25 mouse cellular contexts compared by ENCODE assay signal in genomic region chr3:90404609-90405008, GRCm38 (mm10).
"Had no signal": no experiment of that assay in that cellular context is flagged by ENCODE, and none has a peak within 500 bp of the region (broad histone marks: within the 10 kb centered on the region; RNA-seq: fewer than 3 reads in every experiment).

No protein-coding gene starts in this region.

- H3K4me2 ChIP-seq: heart, embryonic 11.5 days; heart, embryonic 13.5 days; heart, embryonic 15.5 days; hindbrain, embryonic 13.5 days; hindbrain, embryonic 15.5 days; kidney, embryonic 15.5 days; limb, embryonic 13.5 days; limb, embryonic 15.5 days; liver, embryonic 12.5 days had no signal

- H3K27ac ChIP-seq: heart, embryonic 13.5 days; heart, embryonic 15.5 days; hindbrain, embryonic 13.5 days; hindbrain, embryonic 15.5 days; hindbrain, postnatal 0 days; kidney, embryonic 15.5 days; limb, embryonic 13.5 days; limb, embryonic 15.5 days; liver, embryonic 12.5 days; liver, embryonic 14.5 days had no signal

- H3K9ac ChIP-seq: heart, embryonic 13.5 days; heart, embryonic 15.5 days; hindbrain, embryonic 13.5 days; hindbrain, embryonic 15.5 days; kidney, embryonic 15.5 days; limb, embryonic 13.5 days; limb, embryonic 15.5 days; liver, embryonic 12.5 days; liver, embryonic 14.5 days had no signal

- H3K27me3 ChIP-seq: heart, embryonic 13.5 days; heart, embryonic 15.5 days; hindbrain, embryonic 13.5 days; hindbrain, embryonic 15.5 days; kidney, embryonic 15.5 days; limb, embryonic 13.5 days; limb, embryonic 15.5 days; liver, embryonic 12.5 days had no signal

- H3K4me1 ChIP-seq: heart, embryonic 13.5 days; heart, embryonic 15.5 days; hindbrain, embryonic 13.5 days; hindbrain, embryonic 15.5 days; kidney, embryonic 15.5 days; limb, embryonic 13.5 days; limb, embryonic 15.5 days; liver, embryonic 12.5 days had no signal

- ATAC-seq: hindbrain, postnatal 0 days; intestine, embryonic 16.5 days; liver, embryonic 12.5 days had no signal

- DNase-seq: gastrocnemius, postnatal 14 days; gastrocnemius, postnatal 36 days; heart, adult 18-20 months; heart, postnatal 14 days; heart, postnatal 36 days; kidney, adult 11 months; kidney, adult 2 months; kidney, adult 9 months; kidney, postnatal 10 days; kidney, postnatal 36 days; layer of hippocampus, adult 9-11 months; layer of hippocampus, postnatal 36 days; left cerebral cortex, postnatal 4 days had no signal

- H3K9me3 ChIP-seq: heart, embryonic 13.5 days; heart, embryonic 15.5 days; hindbrain, embryonic 13.5 days; hindbrain, embryonic 15.5 days; kidney, embryonic 15.5 days; limb, embryonic 13.5 days; limb, embryonic 15.5 days; liver, embryonic 12.5 days had no signal

- H3K4me3 ChIP-seq: heart, embryonic 13.5 days; heart, embryonic 15.5 days; hindbrain, embryonic 13.5 days; hindbrain, embryonic 15.5 days; kidney, embryonic 15.5 days; limb, embryonic 13.5 days; limb, embryonic 15.5 days; liver, embryonic 12.5 days had no signal
